Mouse (Mus musculus) retina, postnatal 1 day (tissue): Measurements from ENCODE around the gene Slc2a1.

Source experiments
- DNase-seq: peaks from one replicate; pipeline ENCODE4 v3.0.0-alpha.2; 2012

Gene Slc2a1

DNA sequence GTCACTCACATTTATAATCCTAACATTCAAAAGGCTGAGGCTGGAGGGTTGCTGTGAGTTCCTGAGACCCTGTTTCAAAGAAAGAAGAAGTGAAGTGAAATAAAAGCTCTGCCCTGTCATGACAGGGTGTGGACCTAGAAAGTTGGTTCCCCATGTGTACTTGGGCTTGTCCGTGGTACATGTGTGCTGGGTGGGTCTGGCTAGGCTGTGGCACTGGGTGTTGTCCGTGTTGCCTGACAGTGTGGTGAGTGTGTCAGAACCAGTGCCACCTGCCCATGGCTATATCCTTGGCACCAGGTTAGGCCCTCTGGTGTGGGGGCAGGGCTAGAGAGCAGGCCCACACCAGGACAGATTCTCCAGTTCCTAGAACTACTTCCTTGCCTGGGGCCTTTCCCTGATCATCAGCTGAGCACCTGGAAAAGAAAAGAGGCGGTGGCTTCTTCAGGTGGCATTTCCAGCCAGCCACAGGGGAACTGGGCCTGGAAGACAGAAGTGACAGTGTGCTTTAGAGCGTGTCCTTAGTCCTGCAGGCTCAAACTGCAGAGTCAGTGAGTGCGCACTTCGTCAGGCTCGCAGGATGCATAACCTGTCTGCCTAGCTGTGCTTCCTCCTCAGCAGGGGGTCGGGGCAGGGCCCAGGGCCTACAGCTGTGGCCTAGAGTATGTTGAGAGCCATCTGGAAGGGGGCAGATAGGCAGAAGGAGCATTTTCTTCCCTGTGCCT lies 22.8 kb downstream of the Slc2a1 start:
- DNase-seq, result no peak

DNA sequence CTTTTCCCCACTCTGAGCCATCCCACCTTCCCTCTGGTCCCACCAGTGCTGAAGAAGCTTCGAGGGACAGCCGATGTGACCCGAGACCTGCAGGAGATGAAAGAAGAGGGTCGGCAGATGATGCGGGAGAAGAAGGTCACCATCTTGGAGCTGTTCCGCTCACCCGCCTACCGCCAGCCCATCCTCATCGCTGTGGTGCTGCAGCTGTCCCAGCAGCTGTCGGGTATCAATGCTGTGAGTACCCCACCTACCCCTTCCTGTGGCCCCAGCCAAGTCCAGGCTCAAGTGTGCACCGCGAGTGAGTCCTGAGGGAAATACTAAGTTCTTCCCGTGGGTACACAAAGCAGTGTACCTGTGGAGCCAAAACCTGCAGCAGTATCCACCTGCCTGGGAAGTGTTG lies 24.8 kb downstream of the Slc2a1 start:
- no peak for DNase-seq

DNA sequence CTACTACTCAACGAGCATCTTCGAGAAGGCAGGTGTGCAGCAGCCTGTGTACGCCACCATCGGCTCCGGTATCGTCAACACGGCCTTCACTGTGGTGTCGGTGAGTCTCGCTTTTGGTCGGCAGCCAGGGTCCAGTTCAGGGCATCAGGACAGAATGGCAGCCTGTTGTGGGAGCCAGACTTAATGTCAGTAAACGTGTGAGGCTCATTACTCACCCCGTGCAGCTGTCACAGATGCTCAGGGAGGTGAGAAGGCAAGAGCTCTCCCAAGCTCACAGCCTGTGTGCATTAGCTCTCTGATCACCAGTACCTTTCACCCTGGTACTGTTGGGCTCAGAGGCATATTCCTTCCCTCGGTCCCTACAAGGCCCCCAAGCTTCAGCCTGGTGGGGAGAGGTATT lies 25.3 kb downstream of the Slc2a1 start:
- no peak for DNase-seq

DNA sequence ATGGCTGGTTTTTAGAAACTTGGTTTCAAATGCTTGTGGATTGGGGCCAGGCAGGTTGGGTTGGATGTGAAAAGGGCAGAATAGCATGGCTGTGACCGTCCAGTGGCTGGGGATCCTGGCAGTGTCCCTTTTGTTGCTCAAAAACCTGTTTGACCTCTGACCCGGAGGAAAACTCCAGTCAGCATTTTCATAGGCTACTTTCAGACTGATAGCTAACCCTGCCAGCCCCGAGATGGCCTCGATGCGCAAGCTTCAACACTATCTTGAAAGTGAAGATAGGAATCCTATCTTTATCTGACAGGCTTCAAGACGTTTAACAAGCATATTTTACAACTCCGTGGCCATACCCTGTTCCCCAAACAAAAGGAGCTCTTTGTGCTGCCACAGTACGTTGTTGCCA lies 28.8 kb downstream of the Slc2a1 start:
- DNase-seq, result no peak

DNA sequence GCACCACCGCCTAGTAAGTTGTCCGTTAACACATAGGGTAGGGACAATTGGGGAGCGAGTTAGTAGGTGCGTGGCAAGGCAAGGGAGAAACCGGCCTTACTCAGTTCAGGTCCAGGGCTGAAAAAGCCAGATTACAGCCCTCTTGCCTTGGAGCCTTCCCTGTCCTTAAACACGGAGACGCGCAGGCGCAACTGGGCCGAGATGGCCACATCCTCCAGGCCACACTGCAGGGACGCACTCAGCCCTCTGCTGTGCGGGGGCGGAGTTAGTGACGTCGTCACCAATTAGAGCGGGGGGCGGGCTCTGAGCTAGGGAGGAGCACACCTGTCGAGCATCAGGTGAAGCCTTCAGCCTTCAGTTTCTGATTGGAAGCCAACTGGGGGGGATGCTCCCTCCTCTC lies 29.7 kb downstream of the Slc2a1 start:
- peak; percentile 79 for DNase-seq

DNA sequence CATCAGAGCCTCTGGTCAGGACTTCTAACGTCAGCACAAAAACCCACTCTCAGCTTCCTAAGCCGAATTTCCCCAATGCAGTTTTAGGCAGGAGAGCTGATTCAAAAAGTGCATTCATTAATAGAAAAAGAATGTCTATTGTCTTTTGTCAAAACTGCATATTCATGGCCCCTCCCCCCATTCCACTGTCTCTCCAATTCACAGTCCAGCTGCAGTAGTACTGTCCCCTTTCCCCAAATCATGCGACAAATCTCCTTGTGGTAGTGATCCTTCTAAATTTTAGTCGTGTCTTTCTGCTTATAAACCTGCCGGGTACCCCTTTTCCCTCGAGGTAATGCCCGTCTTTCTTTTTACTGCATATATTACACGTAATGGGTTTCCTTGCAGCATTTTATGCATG lies 30.3 kb downstream of the Slc2a1 start:
- DNase-seq, result peak; percentile 59

DNA sequence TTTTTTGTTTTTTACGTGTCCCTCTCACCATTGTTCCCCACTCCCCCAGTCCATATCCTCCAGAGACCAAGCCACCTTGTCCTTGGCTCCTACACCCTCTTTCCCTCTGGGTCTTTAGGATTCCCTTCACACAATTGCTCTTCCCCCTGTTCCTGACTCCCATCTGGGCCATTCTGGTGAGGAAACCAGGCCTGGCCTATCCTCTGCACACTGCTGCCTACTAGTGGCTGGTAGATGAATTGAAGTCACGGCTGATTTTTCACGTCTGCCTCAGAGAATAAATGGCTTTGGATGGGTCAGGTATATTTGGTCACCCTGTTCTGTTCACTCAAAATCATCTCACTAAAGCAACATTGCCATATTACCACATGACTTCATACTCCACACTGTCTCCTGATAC lies 31.6 kb downstream of the Slc2a1 start:
- DNase-seq, result peak; percentile 71

DNA sequence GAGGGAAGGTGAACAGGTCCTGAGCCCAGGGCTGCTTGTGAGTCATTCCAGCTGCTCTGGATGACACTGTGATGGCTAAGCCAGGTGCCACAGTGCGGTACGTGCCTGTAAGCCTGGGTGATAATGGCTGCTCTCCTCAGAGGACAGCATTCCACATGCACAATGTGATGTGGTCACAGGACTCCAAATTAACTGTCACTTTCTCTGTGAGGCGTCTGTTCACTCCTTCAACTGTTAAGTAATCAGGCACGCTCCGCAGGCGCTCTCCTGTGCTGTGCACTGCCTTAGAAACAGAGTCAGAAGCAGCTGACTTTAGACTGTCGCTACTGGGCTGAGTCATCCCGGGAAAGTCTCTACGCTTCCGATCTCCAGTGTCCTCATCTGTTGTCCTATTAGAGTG lies 32.7 kb downstream of the Slc2a1 start:
- peak; percentile 64 for DNase-seq

DNA sequence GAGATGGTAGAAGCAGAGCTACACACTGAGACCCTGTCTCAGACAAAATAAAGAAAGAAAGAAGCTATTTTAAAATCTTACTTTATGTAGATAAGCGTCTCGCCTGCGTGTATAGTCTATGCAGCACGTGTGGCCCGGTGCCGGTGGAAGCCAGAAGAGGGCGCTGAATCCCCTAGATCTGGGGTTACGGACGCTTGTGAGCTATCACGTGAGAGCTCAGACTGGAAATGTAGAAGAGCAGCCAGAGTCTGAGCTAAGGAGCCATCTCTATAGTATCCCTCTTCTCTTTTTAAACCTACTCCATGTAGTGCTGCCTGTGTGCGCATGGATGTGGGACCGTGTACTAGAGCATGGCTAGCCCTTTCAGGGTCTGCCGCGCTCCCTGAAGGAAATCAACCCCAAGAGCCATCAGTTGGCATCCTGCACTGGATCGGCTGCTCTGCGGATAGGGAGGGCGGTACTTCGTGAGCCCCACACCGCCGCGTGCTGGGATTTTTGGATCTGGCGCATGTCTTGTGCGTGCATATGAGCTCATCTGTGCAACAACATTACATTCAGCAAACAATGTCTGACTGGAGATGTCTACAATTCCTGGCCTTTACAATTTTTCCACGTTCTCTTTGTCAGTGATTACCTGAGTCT lies 33.8 kb downstream of the Slc2a1 start:
- peak; percentile 82 for DNase-seq

DNA sequence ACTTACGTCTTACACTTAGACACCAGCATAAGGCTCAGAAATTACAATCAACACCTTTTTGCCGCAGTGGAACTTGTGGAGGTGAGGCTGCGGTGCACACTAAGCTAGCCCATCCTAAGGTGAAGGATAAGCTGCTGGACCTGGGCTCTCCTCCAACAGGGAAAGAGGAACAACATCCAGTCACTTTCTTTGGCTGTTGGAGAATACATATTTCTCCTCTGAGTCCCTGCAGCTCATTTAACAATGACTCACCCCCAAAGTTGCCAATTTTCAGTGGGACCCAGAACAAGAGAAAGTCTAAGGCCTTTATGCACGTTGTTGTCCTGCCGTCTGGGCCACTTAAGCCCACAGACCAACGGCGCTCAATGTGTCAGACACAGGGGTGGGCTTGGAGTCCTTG lies 38.3 kb downstream of the Slc2a1 start:
- no peak for DNase-seq

DNA sequence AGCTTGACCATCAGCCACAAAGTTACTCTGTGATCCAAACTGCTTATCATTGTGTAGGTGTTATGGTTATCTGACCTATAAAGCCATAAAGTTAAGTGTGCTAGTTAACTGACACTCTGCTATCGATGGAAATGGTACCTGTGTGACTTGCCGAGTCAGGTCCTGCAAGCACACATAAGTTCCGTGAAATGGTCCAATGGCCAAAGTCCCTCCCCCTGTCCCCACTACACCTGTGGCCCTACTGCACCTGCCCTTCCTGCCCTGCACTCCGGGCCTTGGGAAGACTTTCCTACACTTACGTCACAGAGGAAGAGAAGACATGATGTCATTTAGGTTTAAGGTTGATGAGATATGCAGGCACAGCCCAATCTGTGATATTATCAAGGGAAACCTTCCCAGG lies 38.8 kb downstream of the Slc2a1 start:
- DNase-seq, result no peak

DNA sequence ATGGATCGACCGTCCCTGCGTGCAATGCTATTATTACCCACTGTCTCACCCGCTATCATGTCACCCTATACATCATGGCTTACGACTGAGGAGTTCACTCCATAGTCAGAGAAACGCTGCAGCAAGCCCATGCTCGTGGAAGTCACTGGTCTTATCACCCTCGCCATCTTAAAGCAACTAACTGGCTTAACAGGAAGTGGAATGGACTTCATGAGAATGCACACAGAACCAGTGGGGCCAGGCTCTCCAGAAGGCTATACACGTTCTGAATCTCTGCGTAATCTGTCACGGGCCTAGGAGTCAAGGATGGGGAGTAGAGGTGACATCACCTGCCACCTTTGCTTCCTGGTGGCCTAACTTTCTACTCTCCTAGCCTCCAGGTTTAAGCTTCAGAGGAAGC lies 40.2 kb downstream of the Slc2a1 start:
- DNase-seq, result no peak

DNA sequence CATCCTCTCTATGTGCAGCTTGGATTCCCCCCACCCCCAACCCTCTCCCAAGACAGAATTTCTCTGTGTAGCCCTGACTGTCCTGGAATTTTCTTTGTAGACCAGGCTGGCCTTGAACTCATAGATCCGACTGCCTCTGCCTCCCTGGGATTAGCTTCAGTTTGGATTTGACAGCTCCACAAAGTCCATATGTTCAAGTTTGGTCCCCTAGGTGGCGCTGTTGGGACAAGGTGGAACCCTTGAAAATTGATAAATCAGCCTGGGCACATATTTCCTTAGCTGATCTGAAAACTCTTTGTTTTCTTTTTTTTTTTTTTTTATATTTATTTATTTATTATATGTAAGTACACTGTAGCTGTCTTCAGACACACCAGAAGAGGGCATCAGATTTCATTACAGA lies 48.7 kb downstream of the Slc2a1 start:
- peak; percentile 68 for DNase-seq

DNA sequence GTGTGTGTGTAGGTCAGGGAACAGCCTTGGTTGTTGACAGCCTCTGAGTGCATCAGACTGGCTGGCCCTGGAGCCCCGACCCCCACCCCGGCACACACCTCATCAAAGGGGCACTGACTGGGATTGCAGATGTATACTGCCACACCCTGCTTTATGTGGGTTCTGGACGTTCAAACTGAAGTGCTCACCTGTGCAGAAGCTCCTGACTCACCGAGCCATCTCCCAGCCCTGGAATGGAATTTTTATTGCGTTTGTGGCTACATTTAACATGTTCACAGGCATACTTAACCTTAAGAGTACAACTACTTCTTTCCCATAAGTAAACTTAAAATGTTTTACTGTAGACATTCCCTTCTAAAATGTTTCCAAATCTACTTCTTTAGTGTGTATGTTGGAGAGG lies 49.4 kb downstream of the Slc2a1 start:
- DNase-seq, result no peak

DNA sequence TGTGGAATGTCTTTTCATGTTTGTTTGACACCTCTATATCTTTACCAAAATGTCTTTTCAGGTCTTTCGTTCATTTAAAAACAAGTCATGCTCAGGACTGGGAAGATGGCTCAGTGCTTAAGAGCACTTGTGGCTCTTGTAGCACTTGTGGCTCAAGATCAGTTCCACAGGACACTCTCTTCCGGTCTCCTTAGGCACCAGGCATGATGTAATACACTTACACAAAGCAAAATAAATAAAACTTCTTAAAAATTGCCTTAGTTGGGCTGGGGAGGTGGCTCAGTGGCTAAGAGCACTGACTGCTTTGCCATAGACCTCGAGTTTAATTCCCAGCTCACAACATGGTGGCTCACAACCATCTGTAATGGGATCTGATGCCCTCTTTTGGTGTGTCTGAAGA lies 52.8 kb downstream of the Slc2a1 start:
- DNase-seq, result no peak

DNA sequence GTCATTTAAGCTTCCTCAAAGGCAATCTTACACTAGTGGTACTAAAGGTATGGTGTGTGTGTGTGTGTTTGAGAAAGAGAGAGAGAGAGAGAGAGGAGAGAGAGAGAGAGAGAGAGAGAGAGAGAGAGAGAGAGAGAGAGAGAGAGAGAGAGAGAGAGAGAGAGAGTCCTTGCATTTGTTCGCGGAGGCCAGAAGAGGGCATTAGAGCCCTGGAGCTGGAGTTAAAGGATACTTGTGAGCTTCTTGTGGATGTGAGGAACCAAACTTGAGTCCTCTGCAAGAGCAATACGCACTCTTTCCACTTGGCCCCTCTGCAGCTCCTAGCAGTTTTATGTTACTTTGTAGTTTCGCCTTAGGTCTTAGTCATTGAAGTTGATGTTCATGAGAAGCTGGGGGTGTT lies 54.5 kb downstream of the Slc2a1 start:
- DNase-seq, result peak; percentile 42

DNA sequence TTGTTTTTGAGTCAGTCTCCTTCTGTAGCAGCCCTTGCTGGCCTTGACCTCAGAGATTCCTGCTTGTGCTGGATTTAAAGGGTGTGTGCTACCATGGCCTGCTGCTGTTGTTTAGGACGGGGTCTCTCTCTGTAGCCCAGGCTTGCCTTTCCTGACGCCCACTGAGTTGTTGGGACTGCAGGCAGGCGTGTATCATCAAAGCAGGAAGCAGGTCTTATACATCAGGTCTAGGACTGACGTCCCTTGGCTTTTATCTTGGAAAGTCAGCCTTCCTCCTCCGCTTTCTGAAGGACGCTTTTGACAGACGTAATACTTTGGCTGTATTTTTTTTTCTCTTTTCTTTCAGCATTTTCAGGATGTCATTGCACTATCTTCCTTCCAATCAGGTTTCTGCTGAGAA lies 57.4 kb downstream of the Slc2a1 start:
- no peak for DNase-seq

DNA sequence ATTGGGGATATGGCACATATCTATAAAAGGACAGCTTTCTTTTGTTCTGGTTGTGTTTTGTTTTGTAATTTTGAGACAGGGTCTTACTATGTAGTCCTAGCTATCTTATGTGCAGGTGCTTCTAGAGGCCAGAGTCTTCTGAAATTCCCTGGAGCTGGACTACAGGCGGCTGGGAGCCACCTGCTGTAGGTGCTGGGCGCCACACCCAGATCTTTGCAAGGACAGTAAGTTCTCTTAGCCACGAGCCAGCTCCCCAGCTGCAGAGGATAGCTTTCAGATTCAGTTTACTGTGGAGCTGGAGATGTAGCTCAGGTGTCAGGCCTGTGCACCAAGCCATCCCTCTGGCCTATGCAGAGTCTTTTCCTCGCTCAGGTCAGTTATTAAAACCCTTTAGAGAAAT lies 58.6 kb downstream of the Slc2a1 start:
- no peak for DNase-seq

DNA sequence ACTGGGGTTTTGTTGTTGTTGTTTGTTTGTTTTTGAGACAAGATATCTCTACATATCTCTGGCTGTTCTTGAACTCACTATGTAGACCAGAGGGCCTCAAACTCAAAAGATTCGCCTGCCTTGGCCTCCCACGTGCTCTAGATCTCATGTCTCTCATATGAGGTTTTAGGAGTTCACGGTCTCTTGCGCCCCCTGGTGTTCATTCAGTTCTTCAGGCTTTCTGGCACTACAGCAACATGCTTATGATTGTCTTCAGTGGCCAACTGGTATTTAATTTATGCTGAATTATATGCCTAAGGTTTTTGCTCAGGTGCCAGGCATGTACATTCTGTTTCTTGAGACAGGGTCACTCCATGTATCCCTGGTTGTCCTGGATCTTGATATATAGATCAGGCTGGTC lies 59.2 kb downstream of the Slc2a1 start:
- DNase-seq, result peak; percentile 92

DNA sequence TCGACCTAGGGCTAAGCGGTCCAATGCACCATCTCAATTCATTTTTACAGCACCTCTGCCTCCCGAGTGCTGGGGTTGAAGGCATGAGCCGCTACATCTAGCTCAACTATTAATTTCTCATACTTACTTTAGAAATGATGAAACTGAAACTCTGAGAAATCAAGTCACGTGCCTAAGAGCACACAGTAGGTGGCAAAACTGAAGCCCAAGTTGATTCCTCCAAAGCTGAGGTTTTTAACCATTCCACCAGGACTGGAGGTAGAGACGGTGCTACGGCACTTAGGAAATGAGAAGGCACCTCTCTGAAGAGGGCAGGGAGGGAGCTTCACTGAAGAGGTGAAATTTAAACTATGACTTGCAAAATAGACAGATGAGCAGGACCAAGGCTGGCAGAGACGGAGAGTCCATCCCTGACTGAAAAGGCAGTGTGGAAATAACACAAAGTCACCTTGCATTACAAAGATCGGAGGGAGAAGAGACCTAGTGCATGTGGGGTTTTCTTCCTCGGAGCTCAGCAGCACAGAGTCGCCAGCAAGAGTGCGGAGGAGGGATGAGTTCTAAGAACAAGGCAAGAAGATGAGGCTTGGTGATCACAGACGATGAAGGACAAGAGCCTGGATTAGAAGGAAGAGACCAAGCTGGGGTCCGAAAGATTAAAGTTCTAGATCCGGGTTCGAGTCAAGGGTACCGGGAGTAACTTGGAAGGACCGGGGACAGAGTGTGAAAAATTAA lies 64.6 kb downstream of the Slc2a1 start:
- no peak for DNase-seq

DNA sequence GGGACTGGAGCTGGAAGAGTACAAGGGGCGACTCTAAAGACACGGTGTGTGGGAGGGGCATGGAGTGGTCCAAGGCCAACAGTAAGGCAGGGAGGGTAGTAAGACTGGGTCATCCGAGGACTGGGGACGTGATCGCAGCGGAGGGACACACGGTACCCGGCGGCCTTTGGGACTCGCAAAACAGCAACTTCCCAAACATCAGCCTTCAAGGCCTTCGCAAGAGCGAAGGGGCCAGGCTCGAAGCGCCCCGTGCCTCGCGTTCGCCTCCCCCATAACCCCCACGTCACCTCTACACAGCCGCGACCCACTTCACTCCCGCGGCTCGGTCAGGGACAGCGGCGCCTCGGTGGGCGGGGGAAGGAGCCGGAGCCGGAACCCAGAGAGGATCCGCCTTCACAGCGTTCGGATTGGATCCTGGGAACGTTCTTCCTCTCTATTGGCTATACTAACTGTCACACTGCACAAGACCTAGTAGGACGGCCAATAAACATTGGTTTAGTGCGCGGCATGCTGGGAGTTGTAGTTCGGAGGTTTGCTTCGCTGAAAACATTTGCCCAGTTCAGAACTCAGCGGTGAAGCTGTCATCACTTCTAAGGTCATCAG lies 65.4 kb downstream of the Slc2a1 start, which contains the start of gene Zfp691:
Zfp691 (minus strand) TSS at position 345 of the 603 bp plus-strand sequence.
- peak; percentile 99 for DNase-seq

DNA sequence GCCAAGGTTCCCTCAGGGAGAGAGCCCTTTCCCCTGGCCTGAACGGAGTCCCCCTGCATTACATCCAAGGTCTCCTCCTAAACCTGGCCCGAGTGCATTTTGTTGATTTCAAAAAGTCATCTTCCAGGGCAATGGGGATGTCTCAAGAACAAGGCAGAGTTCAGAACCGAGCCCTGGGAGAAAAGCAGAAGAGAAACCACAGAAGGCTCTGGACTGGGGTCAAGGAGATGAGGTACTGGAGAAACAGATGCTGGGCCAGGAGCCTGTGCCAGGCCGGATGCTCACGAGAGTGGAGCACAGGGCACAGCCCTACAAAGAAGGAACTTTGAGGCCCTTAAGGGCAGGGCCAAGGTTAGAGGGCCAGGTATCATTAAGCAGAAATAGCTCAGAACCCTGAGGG lies 69.2 kb downstream of the Slc2a1 start:
- DNase-seq, result no peak

DNA sequence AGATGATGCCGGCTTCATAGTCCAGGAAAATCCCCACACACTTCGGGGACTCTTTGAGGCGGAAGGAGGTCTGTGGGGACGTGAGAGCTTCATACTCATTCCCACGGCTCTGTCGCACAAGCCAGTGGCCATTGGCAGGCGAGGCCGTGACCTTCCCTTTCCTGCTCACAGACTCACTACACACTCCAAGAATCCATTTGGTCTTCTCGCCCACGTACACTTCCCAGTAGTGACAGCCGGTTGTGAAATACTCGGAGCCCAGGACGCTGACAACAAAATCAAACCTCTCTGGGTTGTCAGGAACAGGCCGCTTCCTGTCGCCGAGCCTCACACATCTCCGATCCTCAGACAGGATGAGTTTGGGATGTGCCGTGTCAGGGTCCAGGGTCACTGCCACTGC lies 69.8 kb downstream of the Slc2a1 start:
- DNase-seq, result no peak
